Mouse (Mus musculus) liver, embryonic 14.5 days (tissue): ENCODE results near the gene Lamp2. TPM values are rescaled to one million over a fixed set of nuclear protein-coding genes. Genes with fewer than 3 reads are reported as not detected.

Experiments used
- ATAC-seq: fragments of 200-750 bp; cut with Nextera tagmentation; 2 replicates; pipeline ENCODE4 v1.8.0; 2017; ENCODE audit warnings: moderate number of reproducible peaks, mild to moderate bottlenecking, moderate library complexity; ENCODE audit not compliant: insufficient read depth
- DNase-seq, 3 experiments: peaks; one replicate each; pipeline ENCODE4 v3.0.0-alpha.2; 2012 to 2013; ENCODE audit warnings: low read depth in 3 of 3, low spot score in 3 of 3
- H3K27ac ChIP-seq: fragments of 300-500 bp; sonication (generic); 2 replicates; pipeline ENCODE4 v1.5.1; 2014; ENCODE audit warnings: moderate library complexity, mild to moderate bottlenecking, control low read depth, inconsistent platforms
- H3K27me3 ChIP-seq: fragments of 300-500 bp; sonication (generic); 2 replicates; pipeline ENCODE4 v1.6.1; 2014; ENCODE audit warnings: mild to moderate bottlenecking, low read length, moderate library complexity; ENCODE audit not compliant: control insufficient read depth, insufficient read depth
- H3K36me3 ChIP-seq: fragments of 300-500 bp; sonication (generic); replicated peaks from 2 replicates; pipeline ENCODE4 v1.6.1; 2014; ENCODE audit warnings: low read depth; ENCODE audit not compliant: control insufficient read depth, insufficient read depth
- H3K4me1 ChIP-seq, 2 experiments: fragments of 200-500 bp in 1 of 2; fragments of 300-500 bp in 1 of 2; sonication (generic) in 1 of 2; replicated peaks; 2 replicates each; pipeline ENCODE4 v1.6.1; 2012 to 2014; ENCODE audit warnings: antibody characterized with exemption in 1 of 2, inconsistent platforms in 1 of 2, low read length in 1 of 2; ENCODE audit not compliant: control insufficient read depth in 2 of 2, insufficient read depth in 2 of 2
- H3K4me2 ChIP-seq: fragments of 300-500 bp; sonication (generic); 2 replicates; pipeline ENCODE4 v1.6.1; 2014; ENCODE audit warnings: low read depth, mild to moderate bottlenecking, control low read depth, moderate library complexity
- H3K4me3 ChIP-seq, 2 experiments: fragments of 200-500 bp in 1 of 2; fragments of 300-500 bp in 1 of 2; sonication (generic) in 1 of 2; 2 replicates each; pipeline ENCODE4 v1.5.1; 2012 to 2014; ENCODE audit warnings: low read depth in 2 of 2, low read length in 2 of 2, mild to moderate bottlenecking in 2 of 2, control low read depth in 1 of 2, inconsistent platforms in 1 of 2, moderate library complexity in 1 of 2; ENCODE audit not compliant: insufficient read depth in 1 of 2
- H3K9ac ChIP-seq: fragments of 300-500 bp; sonication (generic); replicated peaks from 2 replicates; pipeline ENCODE4 v1.6.1; 2014; ENCODE audit warnings: mild to moderate bottlenecking, control low read depth, moderate library complexity
- H3K9me3 ChIP-seq: fragments of 300-500 bp; sonication (generic); 2 replicates; pipeline ENCODE4 v1.6.1; 2016; ENCODE audit warnings: low read length, mixed read lengths; ENCODE audit not compliant: control insufficient read depth
- CTCF ChIP-seq: IDR thresholded peaks from 2 replicates; pipeline ENCODE4 v1.5.1; 2016; ENCODE audit warnings: antibody characterized with exemption, low read depth, control low read depth
- EP300 ChIP-seq: IDR thresholded peaks from 2 replicates; pipeline ENCODE4 v1.6.1; 2016; ENCODE audit warnings: antibody characterized with exemption, low read depth
- WGBS: fragments of 180-500 bp; shearing (Covaris S2); extraction: QIAGEN DNeasy Blood & Tissue Kit; methylation state at CpG from one replicate; pipeline ENCODE4 v1.1.7; 2014; ENCODE audit not compliant: insufficient replicate concordance; 5-methylcytosine and 5-hydroxymethylcytosine counted together
- polyA plus RNA-seq, 2 experiments: library from polyadenylated mRNA; depleted of rRNA in 1 of 2; stranded (reverse) in 1 of 2; unstranded in 1 of 2; fragments of >200 nt; fragmentation: Nextera tagmentation in 1 of 2; extraction: Ambion mirVana in 1 of 2; gene quantifications; 2 replicates each; pipeline versions ENCODE4 v1.2.1 to v1.2.3; 2012 to 2014

The Lamp2 gene
- polyA plus RNA-seq, 2 experiments, result 30.6 to 79.2 TPM

- no peak for ATAC-seq
- 76% methylated on average over 6 of the region's 6 CpGs for WGBS
- Histone ChIP-seq H3K4me2 (no peak overlapping the region), H3K4me1 (no peaks in the 10 kb centered on the region), H3K9ac (no peak overlapping the region), H3K36me3 (no peaks in the 10 kb centered on the region), H3K9me3 (no peaks in the 10 kb centered on the region), H3K27me3 (no peaks in the 10 kb centered on the region), H3K27ac (no peak overlapping the region), H3K4me3 (no peak overlapping the region)
- DNase-seq, result no peak
- no peak for TF ChIP-seq EP300
- no peak for TF ChIP-seq CTCF
These were observed 5.8 kb downstream of the Lamp2 start for GRCm38 (mm10) chrX:38450476-38450875.

- Histone ChIP-seq H3K9me3 (no peaks in the 10 kb centered on the region), H3K27ac (no peak overlapping the region), H3K36me3 (no peaks in the 10 kb centered on the region), H3K4me1 (no peaks in the 10 kb centered on the region), H3K4me2 (no peak overlapping the region), H3K9ac (no peak overlapping the region), H3K27me3 (no peaks in the 10 kb centered on the region), H3K4me3 (no peak overlapping the region)
- TF ChIP-seq CTCF (no peak), EP300 (no peak)
- WGBS, result 61% methylated on average over 1 of the region's 1 CpGs
- ATAC-seq (no peak), DNase-seq (no peak)
These were observed 10.5 kb downstream of the Lamp2 start for GRCm38 (mm10) chrX:38445705-38446104.

GRCm38 (mm10) chrX:38442425-38442824 lies 13.8 kb downstream of the Lamp2 start:
- WGBS, result 74% methylated on average over 1 of the region's 1 CpGs
- Histone ChIP-seq H3K36me3 (no peaks in the 10 kb centered on the region), H3K9me3 (no peaks in the 10 kb centered on the region), H3K4me1 (no peaks in the 10 kb centered on the region), H3K4me3 (no peak overlapping the region), H3K9ac (no peak overlapping the region), H3K27ac (no peak overlapping the region), H3K4me2 (no peak overlapping the region), H3K27me3 (no peaks in the 10 kb centered on the region)
- TF ChIP-seq CTCF (no peak), EP300 (no peak)
- ATAC-seq (no peak), DNase-seq (no peak)

GRCm38 (mm10) chrX:38439629-38440028 lies 16.6 kb downstream of the Lamp2 start:
- WGBS, result 20% methylated on average over 2 of the region's 2 CpGs
- no peak for DNase-seq
- ATAC-seq, result no peak

GRCm38 (mm10) chrX:38438147-38438791 lies 18.0 kb downstream of the Lamp2 start:
- 49% methylated on average over 7 of the region's 7 CpGs for WGBS
- Histone ChIP-seq H3K4me1 (no peaks in the 10 kb centered on the region), H3K9ac (no peak overlapping the region), H3K4me3 (no peak overlapping the region), H3K36me3 (no peaks in the 10 kb centered on the region), H3K9me3 (no peaks in the 10 kb centered on the region), H3K27ac (no peak overlapping the region), H3K27me3 (no peaks in the 10 kb centered on the region), H3K4me2 (no peak overlapping the region)
- TF ChIP-seq CTCF (peak; percentile 85), EP300 (no peak)
- ATAC-seq, result no peak
- DNase-seq, result peak in 1 of 3 experiments; percentile 31

More at GRCm38 (mm10) chrX:38439629-38440028, 16.6 kb downstream of the Lamp2 start:
- Histone ChIP-seq H3K4me3 (no peak overlapping the region), H3K27ac (no peak overlapping the region), H3K9me3 (no peaks in the 10 kb centered on the region), H3K4me2 (no peak overlapping the region), H3K36me3 (no peaks in the 10 kb centered on the region), H3K9ac (no peak overlapping the region), H3K4me1 (no peaks in the 10 kb centered on the region), H3K27me3 (no peaks in the 10 kb centered on the region)
- no peak for TF ChIP-seq CTCF
- no peak for TF ChIP-seq EP300
